Mouse (Mus musculus) inflammation-experienced regulatory T-cells, adult 16 weeks (primary cell): ENCODE data around the gene Oxt. TPM values are rescaled to one million over a fixed set of nuclear protein-coding genes. Genes with fewer than 3 reads are reported as not detected.

Source experiments
- polyA plus RNA-seq: library from polyadenylated mRNA; unstranded; fragments of 100-300 nt; shearing (Covaris generic); gene quantifications from one replicate; pipeline ENCODE4 v1.2.1, GENCODE M21; 2017

Oxt gene
- polyA plus RNA-seq = not detected

DNA sequence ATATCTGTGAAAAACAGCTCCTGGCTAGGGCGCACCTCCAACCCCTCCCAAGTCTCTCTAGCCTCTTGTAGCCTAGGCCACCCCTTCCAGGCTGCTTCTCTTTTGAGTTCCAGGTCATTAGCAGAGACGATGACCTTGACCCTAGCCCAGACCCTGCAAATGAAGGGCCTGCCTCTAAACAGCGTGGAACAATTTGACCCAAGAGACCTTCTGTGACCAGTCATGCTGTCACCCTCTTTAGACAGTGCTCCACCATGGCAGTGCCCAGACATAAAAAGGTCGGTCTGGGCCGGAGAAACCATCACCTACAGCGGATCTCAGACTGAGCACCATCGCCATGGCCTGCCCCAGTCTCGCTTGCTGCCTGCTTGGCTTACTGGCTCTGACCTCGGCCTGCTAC, at the start of gene Oxt:
Gene Oxt, plus strand, starts transcription at position 301 of the 400 bp plus-strand sequence.

DNA sequence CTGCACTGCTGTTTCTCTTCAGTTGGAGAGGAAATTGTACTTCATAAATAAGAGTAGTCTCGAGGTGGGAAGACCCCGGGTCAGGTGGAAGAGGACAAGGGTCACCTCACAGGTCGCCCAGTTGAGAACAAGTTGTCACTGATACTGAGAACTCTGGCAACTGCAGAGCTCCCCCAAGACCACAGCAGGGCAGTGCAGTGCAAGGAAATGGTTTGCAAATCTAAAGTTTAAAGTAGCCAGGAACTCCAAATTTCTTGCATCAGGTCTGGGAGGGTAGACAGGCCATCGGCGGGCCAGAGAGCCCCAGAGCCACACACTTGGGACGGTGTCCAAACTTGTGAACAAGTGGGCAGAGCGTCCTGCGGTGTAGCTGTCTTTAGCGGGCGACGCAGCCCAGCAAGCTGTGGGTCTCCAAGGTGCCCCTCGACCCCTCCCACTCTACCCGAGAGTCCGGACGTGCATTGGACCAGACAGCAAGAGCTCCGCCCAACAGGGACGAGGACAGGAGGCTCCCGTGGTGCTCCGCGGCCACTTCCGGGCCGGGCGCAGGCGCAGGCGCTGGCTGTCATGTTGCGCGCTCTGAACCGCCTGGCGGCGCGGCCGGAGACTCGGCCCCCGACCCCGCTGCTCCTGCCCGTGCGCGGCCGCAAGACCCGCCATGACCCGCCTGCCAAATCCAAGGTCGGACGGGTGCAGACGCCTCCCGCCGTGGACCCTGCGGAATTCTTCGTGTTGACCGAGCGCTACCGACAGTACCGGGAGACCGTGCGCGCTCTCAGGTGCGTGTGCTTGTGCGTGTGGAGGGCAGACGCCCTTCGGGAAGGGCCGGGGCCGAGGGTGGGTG, 12.5 kb upstream of the Oxt start, which contains the start of gene Mrps26:
Gene Mrps26, plus strand, starts transcription at position 531 of the 844 bp plus-strand sequence.

DNA sequence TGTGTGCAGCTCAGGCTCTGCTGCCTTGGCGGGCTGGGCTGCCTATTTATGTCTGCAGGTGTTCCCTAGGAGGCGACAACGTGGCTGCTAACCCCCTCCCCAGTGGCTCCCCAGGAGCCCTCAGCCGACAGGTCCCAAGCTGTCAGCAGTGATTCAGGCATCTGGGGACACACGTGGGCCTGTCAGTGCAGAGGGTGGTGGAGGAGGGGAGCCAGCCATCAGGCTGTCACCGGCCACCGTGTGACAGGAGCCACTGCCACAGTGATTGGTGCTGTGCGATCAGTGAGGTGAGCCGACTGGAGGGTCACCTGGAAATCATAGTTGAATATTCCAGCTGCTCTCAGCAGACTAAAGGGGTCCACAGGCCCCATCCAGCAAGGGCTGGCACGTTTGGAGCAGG, 6.6 kb downstream of the Oxt start, which contains the start of gene Avp:
Gene Avp, minus strand, starts transcription at position 3 of the 400 bp plus-strand sequence.

Other genes with a start within 250 kb of the Oxt start
- 0.46 TPM for gene Cpxm1, start 178.6 kb upstream of the Oxt start, polyA plus RNA-seq
- not detected for gene Gm28372, start 170.9 kb upstream of the Oxt start, polyA plus RNA-seq
- gene 1700020A23Rik, start 170.9 kb upstream of the Oxt start, polyA plus RNA-seq = not detected
- not detected for gene Tmem239, start 169.7 kb upstream of the Oxt start, polyA plus RNA-seq
- 296 TPM for gene Vps16, start 151.8 kb upstream of the Oxt start, polyA plus RNA-seq
- gene Pced1a, start 151.5 kb upstream of the Oxt start, polyA plus RNA-seq = 22.0 TPM
- gene Ptpra, start 125.9 kb upstream of the Oxt start, polyA plus RNA-seq = 29.2 TPM
- 59.1 TPM for gene Mrps26, start 12.4 kb upstream of the Oxt start, polyA plus RNA-seq
- not detected for gene Avp, start 6.4 kb downstream of the Oxt start, polyA plus RNA-seq
- 22.3 TPM for gene Fastkd5, start 53.9 kb downstream of the Oxt start, polyA plus RNA-seq
- gene Ubox5, start 53.9 kb downstream of the Oxt start, polyA plus RNA-seq = 16.5 TPM
- gene Lzts3, start 66.6 kb downstream of the Oxt start, polyA plus RNA-seq = 0.72 TPM
- 183 TPM for gene Ddrgk1, start 88.5 kb downstream of the Oxt start, polyA plus RNA-seq
- 51.7 TPM for gene Itpa, start 91.4 kb downstream of the Oxt start, polyA plus RNA-seq
- 0.27 TPM for gene Slc4a11, start 121.3 kb downstream of the Oxt start, polyA plus RNA-seq